Mouse (Mus musculus) hindbrain, embryonic 13.5 days (tissue): ENCODE measurements around the gene Mtmr10. TPM values are rescaled to one million over a fixed set of nuclear protein-coding genes. Genes with fewer than 3 reads are reported as not detected.

Source experiments
- microRNA-seq: library from miRNA; unstranded; fragments of <30 nt; microRNA quantifications from one replicate; pipeline ENCODE4, GENCODE M21; 2016
- polyA plus RNA-seq: library from polyadenylated mRNA; unstranded; fragments of >200 nt; fragmentation: Nextera tagmentation; extraction: Ambion mirVana; gene quantifications from 2 replicates; pipeline ENCODE4 v1.2.1, GENCODE M21; 2015

The Mtmr10 gene
- polyA plus RNA-seq, 1 experiment from 2014 or later, result 10.7 TPM

Small RNAs within 50 kb of the gene (microRNA-seq; reads per million reads assigned to microRNA genes)
- not detected for gene Mir6416

Other genes starting within 250 kb of the Mtmr10 start
- 0.26 and 0.66 TPM in 2 replicates for gene Trpm1, start 133.8 kb upstream of the Mtmr10 start, polyA plus RNA-seq
- 7.8 and 9.1 TPM in 2 replicates for gene Fan1, start 86.4 kb downstream of the Mtmr10 start, polyA plus RNA-seq
- gene Mphosph10, start 104.6 kb downstream of the Mtmr10 start, polyA plus RNA-seq, result 27.9 and 28.8 TPM in 2 replicates
- gene Mcee, start 105.0 kb downstream of the Mtmr10 start, polyA plus RNA-seq, result 41.8 and 53.3 TPM in 2 replicates
- gene Apba2, start 214.1 kb downstream of the Mtmr10 start, polyA plus RNA-seq, result 152 and 154 TPM in 2 replicates